Mouse (Mus musculus): Measurements from ENCODE around the gene Kcnb1. TPM values are rescaled to one million over a fixed set of nuclear protein-coding genes. Genes with fewer than 3 reads are reported as not detected.
A peak's percentile ranks its signal among the peaks of the same experiment; 100 is the strongest.

The Kcnb1 gene
- polyA plus RNA-seq, 1 experiment from 2014 or later = 0.65 TPM

GRCm38 (mm10) chr2:167129608-167129955, 60.4 kb downstream of the Kcnb1 start:
- Histone ChIP-seq H3K9me3 (ENCODE audit: control insufficient read depth, low read length) (no peaks in the 10 kb centered on the region), H3K27me3 (ENCODE audit: control insufficient read depth, insufficient read depth, low read depth, low read length) (no peaks in the 10 kb centered on the region), H3K9ac (ENCODE audit: low read length) (0 out of 2 replicates have a peak overlapping the region, but pooled peaks have one; percentile 36), H3K4me1 (replicated peaks; ENCODE audit: control insufficient read depth, insufficient read depth, low read length) (peaks cover 15% of the 10 kb centered on the region), H3K4me2 (ENCODE audit: low read depth, low read length) (peak overlapping the region; percentile 58), H3K4me3 (ENCODE audit: low read length) (peak overlapping the region; percentile 36), H3K27ac (ENCODE audit: low read length) (peak overlapping the region; percentile 79), H3K36me3 (ENCODE audit: control insufficient read depth, insufficient read depth, low read length) (no peaks in the 10 kb centered on the region)
- 7% methylated on average over 9 of the region's 9 CpGs for WGBS
- peak; percentile 79 for ATAC-seq (ENCODE audit: low read depth)

- Histone ChIP-seq H3K27me3 (ENCODE audit: control insufficient read depth, insufficient read depth, low read depth, low read length) (no peaks in the 10 kb centered on the region), H3K4me1 (replicated peaks; ENCODE audit: control insufficient read depth, insufficient read depth, low read length) (peaks cover 18% of the 10 kb centered on the region), H3K4me3 (ENCODE audit: low read length) (peak overlapping the region; percentile 36), H3K4me2 (ENCODE audit: low read depth, low read length) (peak overlapping the region; percentile 58), H3K36me3 (ENCODE audit: control insufficient read depth, insufficient read depth, low read length) (no peaks in the 10 kb centered on the region), H3K9ac (ENCODE audit: low read length) (peak overlapping the region; percentile 36; the same call in 1 of the 2 replicates), H3K27ac (ENCODE audit: low read length) (peak overlapping the region; percentile 79), H3K9me3 (ENCODE audit: control insufficient read depth, low read length) (no peaks in the 10 kb centered on the region)
- peak; percentile 83 for ATAC-seq (ENCODE audit: low read depth)
- whole genome bisulfite sequencing = 19% methylated on average over 20 of the region's 20 CpGs
Observed at GRCm38 (mm10) chr2:167128699-167129607, 61.0 kb downstream of the Kcnb1 start.

- H3K4me3 ChIP-seq (ENCODE audit: low read length) = no peak overlapping the region
- H3K27ac ChIP-seq (ENCODE audit: low read length) = no peak overlapping the region
- no peak overlapping the region for H3K9ac ChIP-seq (ENCODE audit: low read length)
- H3K36me3 ChIP-seq (ENCODE audit: control insufficient read depth, insufficient read depth, low read length) = no peaks in the 10 kb centered on the region
- H3K4me1 ChIP-seq (replicated peaks; ENCODE audit: control insufficient read depth, insufficient read depth, low read length) = peaks cover 20% of the 10 kb centered on the region
- H3K4me2 ChIP-seq (ENCODE audit: low read depth, low read length) = no peak overlapping the region
- H3K9me3 ChIP-seq (ENCODE audit: control insufficient read depth, low read length) = no peaks in the 10 kb centered on the region
- no peaks in the 10 kb centered on the region for H3K27me3 ChIP-seq (ENCODE audit: control insufficient read depth, insufficient read depth, low read depth, low read length)
- ATAC-seq (ENCODE audit: low read depth) = no peak
- 81% methylated on average over 5 of the region's 5 CpGs for WGBS
Observed at GRCm38 (mm10) chr2:167127404-167127803, 62.6 kb downstream of the Kcnb1 start.

- no peak for ATAC-seq (ENCODE audit: low read depth)
- no peaks in the 10 kb centered on the region for H3K27me3 ChIP-seq (ENCODE audit: control insufficient read depth, insufficient read depth, low read depth, low read length)
- H3K4me3 ChIP-seq (ENCODE audit: low read length) = no peak overlapping the region
- peaks cover 20% of the 10 kb centered on the region for H3K4me1 ChIP-seq (replicated peaks; ENCODE audit: control insufficient read depth, insufficient read depth, low read length)
- no peak overlapping the region for H3K9ac ChIP-seq (ENCODE audit: low read length)
- H3K36me3 ChIP-seq (ENCODE audit: control insufficient read depth, insufficient read depth, low read length) = no peaks in the 10 kb centered on the region
- WGBS = 72% methylated on average over 4 of the region's 4 CpGs
- no peak overlapping the region for H3K27ac ChIP-seq (ENCODE audit: low read length)
- H3K9me3 ChIP-seq (ENCODE audit: control insufficient read depth, low read length) = no peaks in the 10 kb centered on the region
- no peak overlapping the region for H3K4me2 ChIP-seq (ENCODE audit: low read depth, low read length)
Observed at GRCm38 (mm10) chr2:167125781-167126180, 64.2 kb downstream of the Kcnb1 start.

- ATAC-seq (ENCODE audit: low read depth) = no peak
- H3K9ac ChIP-seq (ENCODE audit: low read length) = no peak overlapping the region
Observed at GRCm38 (mm10) chr2:167123936-167124335, 66.0 kb downstream of the Kcnb1 start.

GRCm38 (mm10) chr2:167122737-167123136, 67.2 kb downstream of the Kcnb1 start:
- Histone ChIP-seq H3K36me3 (ENCODE audit: control insufficient read depth, insufficient read depth, low read length) (no peaks in the 10 kb centered on the region), H3K9me3 (ENCODE audit: control insufficient read depth, low read length) (no peaks in the 10 kb centered on the region), H3K4me2 (ENCODE audit: low read depth, low read length) (no peak overlapping the region), H3K9ac (ENCODE audit: low read length) (no peak overlapping the region), H3K27me3 (ENCODE audit: control insufficient read depth, insufficient read depth, low read depth, low read length) (no peaks in the 10 kb centered on the region), H3K27ac (ENCODE audit: low read length) (no peak overlapping the region), H3K4me1 (replicated peaks; ENCODE audit: control insufficient read depth, insufficient read depth, low read length) (peaks cover 8% of the 10 kb centered on the region; the same call in 1 of the 2 replicates), H3K4me3 (ENCODE audit: low read length) (no peak overlapping the region)
- no peak for ATAC-seq (ENCODE audit: low read depth)
- 49% methylated on average over 6 of the region's 6 CpGs for WGBS

More at GRCm38 (mm10) chr2:167123936-167124335, 66.0 kb downstream of the Kcnb1 start:
- Histone ChIP-seq H3K27ac (ENCODE audit: low read length) (no peak overlapping the region), H3K4me3 (ENCODE audit: low read length) (no peak overlapping the region), H3K4me1 (replicated peaks; ENCODE audit: control insufficient read depth, insufficient read depth, low read length) (peaks cover 9% of the 10 kb centered on the region), H3K27me3 (ENCODE audit: control insufficient read depth, insufficient read depth, low read depth, low read length) (no peaks in the 10 kb centered on the region), H3K4me2 (ENCODE audit: low read depth, low read length) (no peak overlapping the region), H3K36me3 (ENCODE audit: control insufficient read depth, insufficient read depth, low read length) (no peaks in the 10 kb centered on the region), H3K9me3 (ENCODE audit: control insufficient read depth, low read length) (no peaks in the 10 kb centered on the region)
- 31% methylated on average over 11 of the region's 11 CpGs for WGBS

GRCm38 (mm10) chr2:167121996-167122395, 68.0 kb downstream of the Kcnb1 start:
- 66% methylated on average over 7 of the region's 7 CpGs for WGBS
- H3K4me3 ChIP-seq (ENCODE audit: low read length) = no peak overlapping the region
- H3K36me3 ChIP-seq (ENCODE audit: control insufficient read depth, insufficient read depth, low read length) = no peaks in the 10 kb centered on the region
- H3K9ac ChIP-seq (ENCODE audit: low read length) = no peak overlapping the region
- H3K27me3 ChIP-seq (ENCODE audit: control insufficient read depth, insufficient read depth, low read depth, low read length) = no peaks in the 10 kb centered on the region
- no peak for ATAC-seq (ENCODE audit: low read depth)
- no peak overlapping the region for H3K27ac ChIP-seq (ENCODE audit: low read length)
- no peaks in the 10 kb centered on the region for H3K9me3 ChIP-seq (ENCODE audit: control insufficient read depth, low read length)
- no peak overlapping the region for H3K4me2 ChIP-seq (ENCODE audit: low read depth, low read length)
- H3K4me1 ChIP-seq (replicated peaks; ENCODE audit: control insufficient read depth, insufficient read depth, low read length) = peaks cover 8% of the 10 kb centered on the region; the same call in 1 of the 2 replicates

GRCm38 (mm10) chr2:167121228-167121627, 68.7 kb downstream of the Kcnb1 start:
- no peak overlapping the region for H3K9ac ChIP-seq (ENCODE audit: low read length)
- H3K9me3 ChIP-seq (ENCODE audit: control insufficient read depth, low read length) = no peaks in the 10 kb centered on the region
- H3K27me3 ChIP-seq (ENCODE audit: control insufficient read depth, insufficient read depth, low read depth, low read length) = no peaks in the 10 kb centered on the region
- 58% methylated on average over 6 of the region's 6 CpGs for WGBS
- H3K4me2 ChIP-seq (ENCODE audit: low read depth, low read length) = no peak overlapping the region
- no peaks in the 10 kb centered on the region for H3K36me3 ChIP-seq (ENCODE audit: control insufficient read depth, insufficient read depth, low read length)
- peak; percentile 68 for ATAC-seq (ENCODE audit: low read depth)
- no peak overlapping the region for H3K4me3 ChIP-seq (ENCODE audit: low read length)
- H3K27ac ChIP-seq (ENCODE audit: low read length) = no peak overlapping the region
- H3K4me1 ChIP-seq (replicated peaks; ENCODE audit: control insufficient read depth, insufficient read depth, low read length) = peaks cover 8% of the 10 kb centered on the region; the same call in 1 of the 2 replicates

GRCm38 (mm10) chr2:167120186-167120830, 69.6 kb downstream of the Kcnb1 start:
- no peak overlapping the region for H3K27ac ChIP-seq (ENCODE audit: low read length)
- H3K9me3 ChIP-seq (ENCODE audit: control insufficient read depth, low read length) = no peaks in the 10 kb centered on the region
- no peak overlapping the region for H3K4me2 ChIP-seq (ENCODE audit: low read depth, low read length)
- no peaks in the 10 kb centered on the region for H3K27me3 ChIP-seq (ENCODE audit: control insufficient read depth, insufficient read depth, low read depth, low read length)
- H3K36me3 ChIP-seq (ENCODE audit: control insufficient read depth, insufficient read depth, low read length) = no peaks in the 10 kb centered on the region
- peaks cover 8% of the 10 kb centered on the region; the same call in 1 of the 2 replicates for H3K4me1 ChIP-seq (replicated peaks; ENCODE audit: control insufficient read depth, insufficient read depth, low read length)
- no peak for ATAC-seq (ENCODE audit: low read depth)
- WGBS = 66% methylated on average over 12 of the region's 12 CpGs
- H3K9ac ChIP-seq (ENCODE audit: low read length) = no peak overlapping the region
- no peak overlapping the region for H3K4me3 ChIP-seq (ENCODE audit: low read length)
